Mouse (Mus musculus) erythroblast, embryonic 14.5 days (primary cell): ENCODE data around the gene Txnl4b. TPM values are rescaled to one million over a fixed set of nuclear protein-coding genes. Genes with fewer than 3 reads are reported as not detected.

Source experiments
- H3K27me3 ChIP-seq: 2 replicates; pipeline ENCODE4 v1.6.1; 2012; ENCODE audit warnings: inconsistent platforms; ENCODE audit not compliant: control insufficient read depth
- H3K36me3 ChIP-seq: 2 replicates; pipeline ENCODE4 v1.6.1; 2012; ENCODE audit warnings: mild to moderate bottlenecking, inconsistent platforms; ENCODE audit not compliant: control insufficient read depth
- H3K4me1 ChIP-seq: 2 replicates; pipeline ENCODE4 v1.6.1; 2012; ENCODE audit warnings: inconsistent platforms; ENCODE audit not compliant: control insufficient read depth
- H3K4me3 ChIP-seq: replicated peaks from 2 replicates; pipeline ENCODE3; 2012; ENCODE audit warnings: moderate library complexity, mild to moderate bottlenecking, inconsistent platforms
- H3K9me3 ChIP-seq: 2 replicates; pipeline ENCODE4 v1.6.1; 2012; ENCODE audit warnings: low read length, inconsistent platforms, mixed read lengths; ENCODE audit not compliant: control insufficient read depth
- GATA1 ChIP-seq: IDR thresholded peaks from 2 replicates; pipeline ENCODE4 v1.6.1; 2012; ENCODE audit warnings: low read length, inconsistent platforms, mixed read lengths
- TAL1 ChIP-seq: IDR thresholded peaks from 3 replicates; pipeline ENCODE4 v1.6.1; 2012; ENCODE audit warnings: low read length, inconsistent platforms, mixed read lengths
- polyA plus RNA-seq: library from polyadenylated mRNA; stranded (reverse); fragments of >175 nt; gene quantifications from 2 replicates; pipeline ENCODE4 v1.2.3, GENCODE M21; 2012

The Txnl4b gene
- polyA plus RNA-seq, 1 experiment, result 0.37 TPM

DNA sequence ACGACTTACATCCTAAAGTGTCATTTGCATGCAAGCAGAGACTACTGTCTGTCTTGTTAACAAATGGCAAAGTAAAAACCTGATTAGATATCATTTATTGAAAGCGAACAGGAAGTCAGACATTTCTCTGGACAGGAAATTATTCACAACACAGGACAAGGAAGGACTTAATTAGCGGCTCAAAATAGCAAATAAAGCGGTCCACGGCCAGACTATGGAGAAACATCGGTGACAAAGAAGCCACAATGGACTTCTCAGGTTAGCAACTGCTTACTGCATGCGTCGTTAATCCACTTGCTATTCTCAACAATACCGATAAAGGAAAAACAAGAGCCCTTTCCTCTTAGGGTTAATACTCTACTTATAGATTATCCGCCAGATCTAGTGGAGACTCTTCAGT, 926 bp upstream of the Txnl4b start:
- TF ChIP-seq GATA1 (no peak), TAL1 (no peak)
- Histone ChIP-seq H3K4me3 (peak overlapping the region; percentile 92), H3K27me3 (no peaks in the 10 kb centered on the region), H3K36me3 (peaks cover 41% of the 10 kb centered on the region), H3K4me1 (peaks cover 33% of the 10 kb centered on the region), H3K9me3 (no peaks in the 10 kb centered on the region)

DNA sequence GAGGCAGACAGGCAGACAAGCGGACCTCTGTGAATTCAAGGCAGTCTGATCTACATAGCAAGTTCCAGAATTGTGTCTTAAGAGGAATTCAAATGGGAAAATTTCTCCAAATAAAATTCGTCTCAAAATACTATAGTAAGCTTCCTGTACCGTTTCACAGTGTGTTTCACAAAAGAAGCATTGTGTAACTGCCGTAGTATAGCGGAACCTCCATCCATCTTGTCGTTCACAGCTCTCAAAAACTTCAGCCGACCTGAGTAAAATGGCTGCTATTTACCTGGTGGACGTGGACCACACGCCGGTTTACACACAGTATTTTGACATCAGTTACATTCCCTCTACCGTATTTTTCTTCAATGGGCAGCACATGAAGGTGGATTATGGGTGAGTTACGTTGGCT, 5.4 kb downstream of the Txnl4b start:
- no peak overlapping the region for H3K4me3 ChIP-seq
- peaks cover 24% of the 10 kb centered on the region for H3K36me3 ChIP-seq
- peaks cover 10% of the 10 kb centered on the region for H3K4me1 ChIP-seq
- TF ChIP-seq GATA1 (no peak), TAL1 (no peak)
- no peaks in the 10 kb centered on the region for H3K27me3 ChIP-seq
- H3K9me3 ChIP-seq, result no peaks in the 10 kb centered on the region

GRCm38 (mm10) chr8:109576311-109576710, 10.6 kb downstream of the Txnl4b start:
- Histone ChIP-seq H3K4me1 (peaks cover 2% of the 10 kb centered on the region; the same call in 1 of the 2 replicates), H3K4me3 (no peak overlapping the region), H3K27me3 (no peaks in the 10 kb centered on the region), H3K36me3 (peaks cover 13% of the 10 kb centered on the region), H3K9me3 (no peaks in the 10 kb centered on the region)
- TF ChIP-seq TAL1 (no peak), GATA1 (no peak)

GRCm38 (mm10) chr8:109578900-109579301, 13.2 kb downstream of the Txnl4b start, which contains the start of gene Hp:
Gene Hp, minus strand, starts transcription at chr8:109579172.
- Histone ChIP-seq H3K4me3 (no peak within 1 kb of the TSS), H3K27me3 (no peaks in the 10 kb centered on the region), H3K36me3 (no peaks in the 10 kb centered on the region), H3K9me3 (no peaks in the 10 kb centered on the region), H3K4me1 (peaks cover 2% of the 10 kb centered on the region; the same call in 1 of the 2 replicates)
- TF ChIP-seq TAL1 (no peak), GATA1 (no peak)

GRCm38 (mm10) chr8:109584293-109584692, 18.6 kb downstream of the Txnl4b start:
- no peaks in the 10 kb centered on the region for H3K9me3 ChIP-seq
- no peak for TF ChIP-seq TAL1
- no peak for TF ChIP-seq GATA1
- H3K4me3 ChIP-seq, result no peak overlapping the region
- H3K27me3 ChIP-seq, result peaks cover 2% of the 10 kb centered on the region; the same call in 1 of the 2 replicates
- H3K4me1 ChIP-seq, result no peaks in the 10 kb centered on the region
- H3K36me3 ChIP-seq, result no peaks in the 10 kb centered on the region

- Histone ChIP-seq H3K36me3 (no peaks in the 10 kb centered on the region), H3K4me3 (no peak overlapping the region), H3K27me3 (peaks cover 2% of the 10 kb centered on the region; the same call in 1 of the 2 replicates), H3K9me3 (no peaks in the 10 kb centered on the region), H3K4me1 (no peaks in the 10 kb centered on the region)
- TF ChIP-seq TAL1, result no peak
- TF ChIP-seq GATA1, result no peak
Measured at GRCm38 (mm10) chr8:109584830-109585229, 19.1 kb downstream of the Txnl4b start.

GRCm38 (mm10) chr8:109585652-109586051, 20.0 kb downstream of the Txnl4b start:
- H3K27me3 ChIP-seq, result peaks cover 2% of the 10 kb centered on the region; the same call in 1 of the 2 replicates
- H3K9me3 ChIP-seq, result no peaks in the 10 kb centered on the region
- no peak for TF ChIP-seq TAL1
- no peak for TF ChIP-seq GATA1
- no peaks in the 10 kb centered on the region for H3K36me3 ChIP-seq
- no peaks in the 10 kb centered on the region for H3K4me1 ChIP-seq
- H3K4me3 ChIP-seq, result no peak overlapping the region

- no peak for TF ChIP-seq GATA1
- TF ChIP-seq TAL1, result no peak
- Histone ChIP-seq H3K27me3 (peaks cover 2% of the 10 kb centered on the region; the same call in 1 of the 2 replicates), H3K4me3 (no peak overlapping the region), H3K4me1 (peaks cover 8% of the 10 kb centered on the region), H3K9me3 (no peaks in the 10 kb centered on the region), H3K36me3 (peaks cover 6% of the 10 kb centered on the region)
Measured at GRCm38 (mm10) chr8:109586972-109587504, 21.3 kb downstream of the Txnl4b start.

DNA sequence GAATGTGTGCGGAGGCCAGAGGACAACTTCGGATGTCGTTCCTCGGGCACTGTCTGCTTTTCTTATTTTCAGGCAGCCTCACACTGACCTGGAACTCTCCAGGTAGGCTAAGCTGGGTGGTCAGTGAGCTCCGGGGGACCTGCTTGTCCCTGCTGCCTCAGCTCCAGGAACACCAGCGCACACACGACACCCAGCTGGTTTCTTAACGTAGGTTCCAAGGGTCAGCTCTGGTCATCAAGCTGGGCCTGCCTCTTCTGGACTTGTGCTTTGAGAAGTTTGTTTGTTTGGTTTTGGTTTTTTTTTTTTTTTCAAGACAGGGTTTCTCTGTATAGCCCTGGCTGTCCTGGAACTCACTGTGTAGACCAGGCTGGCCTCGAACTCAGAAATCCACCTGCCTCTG, 25.2 kb downstream of the Txnl4b start:
- Histone ChIP-seq H3K4me1 (peaks cover 9% of the 10 kb centered on the region), H3K9me3 (no peaks in the 10 kb centered on the region), H3K27me3 (peaks cover 2% of the 10 kb centered on the region; the same call in 1 of the 2 replicates), H3K4me3 (no peak overlapping the region), H3K36me3 (peaks cover 36% of the 10 kb centered on the region)
- TF ChIP-seq GATA1, result no peak
- TF ChIP-seq TAL1, result no peak

DNA sequence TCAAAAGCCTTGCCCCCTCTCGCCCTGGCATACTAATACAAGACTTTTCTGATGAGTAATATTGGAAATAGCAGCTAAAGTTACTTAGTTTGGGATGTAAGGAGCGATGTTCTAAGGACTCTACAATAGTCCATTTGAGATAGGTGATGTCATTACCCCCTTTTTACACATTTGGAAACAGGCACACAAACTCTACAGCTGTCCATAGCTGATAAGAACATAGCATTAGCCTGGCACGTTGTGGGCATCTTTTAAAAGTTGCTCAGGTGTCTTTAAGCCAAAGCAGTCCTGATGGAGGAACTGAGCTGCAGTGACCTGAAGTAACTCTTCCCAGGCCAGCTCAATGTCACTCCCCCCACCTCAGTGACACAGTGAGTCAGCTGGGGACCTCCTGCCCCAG, 25.7 kb downstream of the Txnl4b start:
- Histone ChIP-seq H3K4me1 (peaks cover 9% of the 10 kb centered on the region), H3K27me3 (peaks cover 2% of the 10 kb centered on the region; the same call in 1 of the 2 replicates), H3K36me3 (peaks cover 36% of the 10 kb centered on the region), H3K9me3 (no peaks in the 10 kb centered on the region), H3K4me3 (no peak overlapping the region)
- TF ChIP-seq TAL1 (no peak), GATA1 (no peak)
